Mouse (Mus musculus): ENCODE data around the gene Adam21. TPM values are rescaled to one million over a fixed set of nuclear protein-coding genes. Genes with fewer than 3 reads are reported as not detected.
"Not testable (repeated sequence)": the region's sequence is repeated elsewhere in the genome, so short reads cannot be mapped to it uniquely, and the experiment has no call there.

Gene Adam21
- total RNA-seq (2021): under 1 TPM in 1 of 2 experiments, not detected in 1; 0.11 TPM

DNA sequence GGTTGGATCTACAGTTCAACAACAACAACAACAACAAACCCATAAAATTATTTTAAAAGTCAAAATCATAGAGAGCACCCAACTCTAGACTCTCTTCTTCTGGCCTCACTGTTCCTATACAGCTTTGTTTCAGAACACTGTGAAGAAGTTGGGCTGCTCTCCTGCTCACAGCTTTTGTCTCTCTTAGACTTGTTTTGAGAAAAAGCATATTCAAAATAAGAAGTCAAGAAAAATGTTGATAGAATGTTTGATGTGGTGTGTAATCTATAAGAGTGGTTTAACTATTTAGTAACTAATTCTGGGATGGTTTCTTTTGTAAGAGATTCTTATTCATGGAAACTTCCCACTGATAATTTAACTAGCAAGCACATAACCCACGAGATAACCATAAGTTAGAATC, at the start of gene Adam21:
Gene Adam21, minus strand, starts transcription at position 101 of the 400 bp plus-strand sequence.
- intact Hi-C loops (cut with DNase I): no loop called here
- DNase-seq (ENCODE audit: low spot score): no peak

DNA sequence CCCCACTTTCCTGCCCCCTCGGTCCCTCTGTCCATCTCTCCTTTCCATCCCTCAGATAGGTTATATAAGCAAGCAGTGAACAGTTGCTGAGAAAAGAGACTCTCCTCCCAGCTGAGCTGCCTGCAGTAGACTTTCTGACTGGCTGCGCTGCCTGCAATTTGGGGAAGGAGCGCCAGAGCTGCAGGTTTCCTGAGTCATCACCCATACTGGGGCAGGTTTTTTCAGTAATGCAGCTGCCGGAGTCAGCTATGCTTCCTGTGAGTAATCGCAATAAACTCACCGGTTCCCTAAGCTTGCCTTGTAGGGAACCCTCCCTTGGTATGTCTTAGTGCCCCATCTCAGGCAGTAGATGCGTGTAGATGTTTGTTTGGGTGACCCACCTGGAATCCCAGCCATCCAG, 48.7 kb upstream of the Adam21 start:
- intact Hi-C loops (cut with DNase I): no loop called here
- DNase-seq (ENCODE audit: low spot score): no peak

DNA sequence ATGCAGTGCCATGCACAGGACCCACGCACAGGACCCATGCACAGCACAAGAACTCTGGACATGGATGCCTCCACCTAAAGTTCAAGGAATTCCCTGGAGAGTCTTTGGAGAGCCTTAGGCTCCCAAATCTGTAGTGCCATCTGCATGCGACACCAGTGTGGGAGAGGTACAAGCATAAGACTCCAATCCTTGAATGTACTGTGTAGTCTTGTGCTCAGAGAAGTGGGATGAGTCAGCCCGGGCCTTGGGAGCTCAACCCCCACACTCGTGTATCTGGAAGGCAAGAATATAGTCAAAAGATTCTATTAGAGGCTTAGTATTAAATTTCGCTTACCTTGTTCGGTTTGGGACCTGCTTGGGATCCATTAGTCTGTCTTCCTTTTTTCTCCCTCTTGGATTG, 47.5 kb upstream of the Adam21 start:
- DNase-seq (ENCODE audit: low spot score): no peak
- intact Hi-C loops (cut with DNase I): no loop called here

DNA sequence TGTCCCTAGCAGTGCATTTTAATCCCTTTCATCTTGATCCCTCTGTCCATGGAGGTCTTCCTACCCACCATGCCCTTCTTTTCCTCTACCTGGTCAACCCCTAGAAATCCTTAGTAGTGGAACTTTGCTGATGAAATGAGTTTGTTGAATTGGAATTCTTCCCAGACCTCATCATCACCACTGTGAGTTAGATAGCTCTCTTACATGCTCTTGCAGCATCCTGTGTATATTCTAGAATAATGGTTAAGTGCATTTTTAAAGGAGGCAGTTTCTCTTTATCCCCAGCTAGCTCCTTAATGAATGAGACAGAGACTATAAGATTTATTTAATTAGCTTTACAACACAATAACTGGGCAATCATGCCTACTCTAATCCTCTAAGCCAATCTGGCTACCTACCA, 41.2 kb upstream of the Adam21 start:
- intact Hi-C loops (cut with DNase I): no loop called here
- DNase-seq (ENCODE audit: low spot score): no peak

DNA sequence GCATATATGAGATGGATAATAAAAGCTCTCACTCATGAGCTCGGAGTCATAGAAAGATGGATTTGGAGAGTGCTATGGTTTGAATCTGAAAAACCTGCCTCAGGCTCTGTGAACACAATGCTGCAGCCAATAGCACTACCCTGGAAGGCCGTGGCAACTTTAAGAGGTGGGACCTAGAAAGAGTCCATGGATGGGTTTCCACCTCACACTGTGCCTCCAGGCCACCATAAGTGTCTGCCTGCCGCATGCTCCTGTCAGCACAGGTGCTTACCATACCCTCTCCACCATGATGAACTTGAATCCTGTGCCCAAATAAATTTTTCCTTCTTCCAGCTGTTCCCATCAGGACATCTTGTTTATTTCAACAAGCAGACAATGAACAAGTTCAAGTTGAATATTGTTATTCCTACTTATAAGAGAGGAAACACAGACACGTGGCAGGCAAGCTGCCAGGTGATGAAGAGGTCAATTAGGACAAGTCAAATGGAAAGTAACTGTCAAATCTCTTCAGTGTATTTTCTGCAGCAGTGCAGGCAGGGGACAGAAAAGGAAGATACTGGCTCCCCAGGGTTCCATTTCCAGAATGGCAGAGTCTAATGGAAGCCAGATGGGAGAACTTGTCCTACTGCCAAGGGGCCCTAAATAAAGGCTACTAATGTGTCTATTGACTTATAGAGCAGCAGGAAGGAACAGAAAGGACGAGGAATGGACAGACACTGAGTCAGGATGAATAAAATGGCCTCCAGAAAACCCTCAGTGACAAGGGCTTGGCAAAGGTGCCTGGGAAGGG, 36.9 kb upstream of the Adam21 start:
- no peak for DNase-seq (ENCODE audit: low spot score)
- intact Hi-C loops (cut with DNase I): no loop called here

DNA sequence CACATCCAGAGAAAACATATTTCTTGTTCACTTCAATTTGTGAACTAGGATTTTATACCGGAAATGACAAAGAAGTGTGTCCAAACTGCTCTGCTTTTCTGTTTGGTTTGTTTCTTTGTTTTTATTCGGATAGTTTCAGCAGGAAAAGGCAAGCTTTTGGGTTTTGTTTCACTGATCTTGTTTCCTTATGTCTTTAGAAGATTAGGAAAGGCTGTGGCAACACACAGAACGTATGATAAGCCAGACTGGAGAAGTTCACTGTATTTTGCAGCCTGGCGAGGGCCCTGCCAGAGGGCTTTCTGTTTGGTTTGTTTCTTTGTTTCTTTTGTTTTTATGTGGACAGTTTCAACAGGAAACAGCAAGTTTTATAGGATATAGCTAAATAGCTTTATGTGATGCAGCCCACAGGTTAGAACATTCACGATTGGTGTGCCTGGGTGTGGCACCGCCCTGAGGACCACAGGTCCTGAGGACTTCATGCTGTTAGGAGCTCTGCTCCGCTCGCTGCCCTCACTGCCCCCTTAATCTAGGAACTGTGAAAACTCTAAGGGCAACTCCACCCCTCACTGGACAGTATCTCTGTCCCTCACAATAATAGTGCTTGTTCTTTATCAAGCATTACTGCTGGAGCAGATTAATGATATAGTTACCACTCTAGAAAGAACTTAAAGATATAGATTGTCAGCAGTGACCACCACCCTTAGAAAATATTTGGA, 28.4 kb upstream of the Adam21 start:
- no peak for DNase-seq (ENCODE audit: low spot score)
- intact Hi-C loops (cut with DNase I): loop anchor here (5.0 kb wide), 1 partner anchor 64 kb away; the partner anchor contains the start of genes Gm20498 and Synj2bp

DNA sequence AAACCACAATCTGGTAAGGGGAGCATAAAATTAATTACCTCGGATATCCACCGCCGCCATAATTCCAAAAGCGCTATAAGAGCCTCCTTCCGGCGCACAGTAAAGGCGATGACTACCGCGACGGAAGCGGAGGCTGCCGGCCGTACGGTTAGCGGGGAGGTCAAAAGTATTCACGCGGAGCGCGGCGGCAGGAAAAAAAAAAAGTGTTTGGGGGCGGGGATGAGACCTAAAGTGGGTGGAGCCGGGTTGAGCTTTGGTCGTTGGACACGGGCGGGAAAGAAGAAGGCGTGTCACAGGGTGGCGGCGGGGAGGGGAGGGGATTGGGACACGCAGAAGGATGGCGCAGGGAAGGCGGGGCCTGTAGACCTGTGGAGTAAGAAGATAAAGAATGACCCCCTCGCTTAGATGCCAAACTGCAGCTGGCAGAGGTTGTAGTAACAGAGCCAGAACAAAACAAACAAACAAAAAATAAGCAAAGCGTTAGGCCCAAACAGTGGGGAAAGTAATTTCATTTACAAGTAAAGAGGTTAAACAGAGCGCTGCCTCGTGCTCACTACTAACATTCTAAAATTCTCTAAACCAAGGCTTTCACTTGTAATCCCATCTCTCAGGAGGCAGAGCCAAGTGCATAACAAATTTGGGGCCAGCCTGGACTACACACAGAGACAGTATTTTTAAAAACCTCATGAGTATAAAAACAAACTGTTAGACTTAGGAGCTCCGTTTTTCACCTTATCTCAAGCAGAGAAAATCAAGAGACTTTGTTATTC, 26.8 kb upstream of the Adam21 start, which contains the start of gene Med6:
Gene Med6, minus strand, starts transcription at position 107 of the 770 bp plus-strand sequence.
- DNase-seq (ENCODE audit: low spot score): peak; percentile 85
- intact Hi-C loops (cut with DNase I): loop anchor here (5.0 kb wide), 2 partner anchors 63 to 108 kb away; partner anchors contain the start of genes Cox16, Gm20498 and Synj2bp

DNA sequence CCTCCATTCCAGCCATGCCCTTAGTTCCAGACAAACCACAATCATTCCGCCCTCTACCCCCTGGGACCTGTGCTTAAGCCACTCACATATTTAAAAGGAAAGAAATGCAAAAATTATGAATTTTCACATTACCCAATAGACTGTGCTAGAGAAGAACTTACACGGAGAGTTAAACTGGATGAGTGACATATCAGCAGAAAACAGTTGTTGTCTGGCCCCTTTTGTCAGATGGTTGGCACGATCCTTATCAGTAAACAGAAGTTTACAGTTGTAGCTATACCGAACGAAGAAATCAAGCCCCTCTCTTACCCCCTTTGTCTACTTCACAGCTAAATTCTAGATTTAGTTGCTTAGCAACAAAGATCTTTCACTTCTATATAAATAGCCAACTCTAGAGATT, 343 bp downstream of the Adam21 start:
- intact Hi-C loops (cut with DNase I): no loop called here
- no peak for DNase-seq (ENCODE audit: low spot score)

DNA sequence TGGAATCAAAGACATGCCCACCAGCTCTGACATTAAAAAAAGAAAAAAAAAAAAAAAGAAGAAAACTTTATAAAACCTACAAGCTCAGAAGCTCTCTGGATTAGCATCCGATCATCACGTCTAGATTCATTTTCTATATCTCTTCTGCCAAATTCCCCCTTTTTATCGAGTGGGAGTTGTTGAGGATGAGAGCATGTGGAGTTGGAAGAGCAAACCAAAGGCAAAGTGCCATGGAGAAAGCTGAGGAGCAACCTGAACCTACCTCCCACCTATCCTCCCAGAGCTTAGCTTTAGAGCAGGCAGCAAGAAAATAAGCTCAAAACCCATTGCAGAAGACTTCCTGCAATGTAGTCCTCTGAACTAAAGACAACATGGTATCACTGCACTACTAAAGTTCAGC, 4.1 kb downstream of the Adam21 start:
- DNase-seq (ENCODE audit: low spot score): no peak
- intact Hi-C loops (cut with DNase I): no loop called here

DNA sequence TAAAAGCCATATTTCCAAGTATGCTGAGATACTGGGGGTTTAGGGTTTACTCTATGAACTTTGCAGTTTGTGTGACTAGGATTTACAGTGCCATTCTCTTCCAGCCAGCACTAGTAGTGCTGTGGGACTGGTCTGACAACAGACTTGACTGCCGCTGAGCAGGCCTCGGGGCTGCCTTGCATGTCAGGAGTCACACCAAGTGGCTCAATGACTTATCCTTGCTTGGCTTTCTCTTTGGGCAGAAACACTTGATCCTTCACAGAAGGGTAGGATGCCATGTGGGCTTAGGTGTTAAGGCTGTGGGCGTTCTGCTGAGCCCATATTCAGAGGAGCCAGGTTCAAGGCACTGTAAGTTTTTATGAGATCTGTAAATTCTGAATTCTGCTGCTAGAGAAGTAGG, 19.0 kb downstream of the Adam21 start:
- no peak for DNase-seq (ENCODE audit: low spot score)
- intact Hi-C loops (cut with DNase I): no loop called here

DNA sequence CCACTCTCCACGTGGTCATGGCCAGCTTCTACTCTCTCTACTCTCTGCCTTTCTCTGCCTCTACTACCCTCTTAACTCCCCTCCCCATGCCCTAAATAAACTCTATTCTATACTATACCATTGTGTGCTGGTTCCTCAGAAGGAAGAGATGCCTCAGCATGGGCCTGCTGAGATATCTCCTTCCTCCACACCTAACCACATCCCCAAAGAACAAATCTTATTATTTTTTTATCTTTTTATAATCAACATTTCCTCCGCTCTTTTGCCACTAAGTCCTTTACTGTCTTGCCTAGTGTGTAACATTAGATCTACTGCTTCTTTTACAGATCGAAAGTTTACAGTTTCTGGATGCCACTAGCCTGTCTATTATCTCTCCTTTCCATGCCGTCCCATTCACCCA, 21.1 kb downstream of the Adam21 start:
- intact Hi-C loops (cut with DNase I): no loop called here
- no peak for DNase-seq (ENCODE audit: low spot score)

DNA sequence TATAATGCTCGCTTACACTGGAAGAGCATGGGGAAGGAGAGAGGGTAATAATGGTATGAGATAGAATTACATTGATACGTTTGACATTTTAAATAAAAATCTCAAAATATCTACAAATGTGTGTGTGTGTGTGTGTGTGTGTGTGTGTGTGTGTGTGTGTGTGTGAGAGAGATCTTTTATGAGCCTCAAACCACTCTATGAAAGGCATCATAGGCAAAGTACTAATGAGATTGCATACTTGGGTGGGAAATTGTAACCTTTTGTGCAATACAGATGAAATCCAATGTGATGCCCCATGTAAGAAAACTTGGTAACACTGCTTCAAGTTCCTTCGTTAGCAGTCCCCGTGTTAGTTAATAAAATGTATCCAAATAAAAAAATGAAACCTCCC, 35.2 kb downstream of the Adam21 start:
- intact Hi-C loops (cut with DNase I): loop anchor here (5.0 kb wide), 2 partner anchors 46 to 64 kb away; partner anchors contain the start of genes Cox16 and Med6

DNA sequence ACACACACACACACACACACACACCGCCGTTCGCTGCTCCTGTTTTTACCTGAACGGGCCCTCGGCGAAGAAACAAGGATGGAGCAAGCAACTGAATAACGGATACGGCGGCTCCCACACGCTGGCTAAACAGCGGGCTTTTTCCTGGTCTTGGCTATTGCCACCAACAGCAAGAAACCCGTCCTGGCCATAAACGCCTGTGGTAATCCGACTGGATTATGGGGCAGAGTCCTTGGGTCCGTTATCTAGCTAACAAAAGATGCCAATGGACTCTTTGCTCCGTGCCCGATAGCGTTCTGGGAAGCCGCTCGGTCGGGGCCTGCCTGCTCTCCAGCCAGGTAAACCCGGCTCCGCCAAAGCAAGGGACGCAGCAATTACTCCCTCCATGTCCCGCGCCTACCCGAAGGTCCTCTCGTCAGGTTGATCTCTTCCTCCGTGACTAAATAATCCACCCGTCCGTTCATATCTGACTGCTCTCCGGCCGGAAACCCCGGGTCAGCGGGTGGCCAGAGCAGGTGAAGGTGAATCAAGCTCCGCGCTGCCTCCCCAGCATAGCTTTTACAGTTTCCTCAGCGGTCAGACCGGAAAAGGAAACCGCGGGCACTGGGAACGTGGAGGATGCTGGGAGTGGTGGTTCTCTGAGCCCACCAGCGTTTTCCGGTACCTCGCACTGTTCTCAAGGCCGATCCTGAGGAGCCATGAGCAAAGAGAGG, 35.8 kb downstream of the Adam21 start, which contains the start of the genes Gm20498 and Synj2bp:
Gene Gm20498, minus strand, starts transcription at position 590 of the 713 bp plus-strand sequence.
Gene Synj2bp, minus strand, starts transcription at position 596 of the 713 bp plus-strand sequence.
- intact Hi-C loops (cut with DNase I): loop anchor here (5.0 kb wide), 2 partner anchors 45 to 65 kb away; partner anchors contain the start of genes Cox16 and Med6
- DNase-seq (ENCODE audit: low spot score): peak; percentile 60

More for the DNA sequence above, 35.2 kb downstream of the Adam21 start:
- DNase-seq (ENCODE audit: low spot score): no peak

DNA sequence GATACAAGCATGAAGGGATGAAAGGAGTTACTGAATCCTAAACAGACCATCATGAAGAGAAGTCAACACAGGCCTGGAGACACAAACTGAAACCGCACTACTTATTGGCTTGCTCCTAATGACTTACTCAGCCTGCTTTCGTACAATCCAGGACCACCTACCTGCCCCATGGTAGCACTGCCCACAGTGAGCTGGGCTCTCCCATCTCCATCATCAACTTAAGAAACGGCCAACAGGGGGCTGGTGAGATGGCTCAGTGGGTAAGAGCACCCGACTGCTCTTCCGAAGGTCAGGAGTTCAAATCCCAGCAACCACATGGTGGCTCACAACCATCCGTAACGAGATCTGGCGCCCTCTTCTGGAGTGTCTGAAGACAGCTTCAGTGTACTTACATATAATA, 37.7 kb downstream of the Adam21 start:
- not testable (repeated sequence) for DNase-seq (ENCODE audit: low spot score)
- intact Hi-C loops (cut with DNase I): loop anchor here (5.0 kb wide), 2 partner anchors 43 to 67 kb away; partner anchors contain the start of genes Cox16 and Med6

Other genes with a start within 250 kb of the Adam21 start
- gene Slc8a3, start 235.3 kb downstream of the Adam21 start, total RNA-seq (2021): under 1 TPM; 0.11 to 0.13 TPM
- gene Gm4787, start 189.0 kb downstream of the Adam21 start, total RNA-seq (2021): under 1 TPM; 0.22 to 0.42 TPM
- under 1 TPM; 0.34 to 0.56 TPM for gene Adam4, start 146.5 kb downstream of the Adam21 start, total RNA-seq (2021)
- gene Cox16, start 83.3 kb downstream of the Adam21 start, total RNA-seq (2021): 10 to 100 TPM; 57.0 to 61.5 TPM
- 10 to 100 TPM; 42.3 to 46.7 TPM for gene Gm20498, start 35.6 kb downstream of the Adam21 start, total RNA-seq (2021)
- 10 to 100 TPM; 42.5 to 43.6 TPM for gene Synj2bp, start 35.6 kb downstream of the Adam21 start, total RNA-seq (2021)
- 10 to 100 TPM; 12.0 TPM for gene Med6, start 26.5 kb upstream of the Adam21 start, total RNA-seq (2021)
- gene Ttc9, start 62.8 kb upstream of the Adam21 start, total RNA-seq (2021): 1 to 10 TPM; 3.1 to 3.4 TPM
- under 1 TPM; 0.25 to 0.29 TPM for gene Map3k9, start 212.7 kb upstream of the Adam21 start, total RNA-seq (2021)

All from heart, postnatal 25 days (tissue).